Mouse (Mus musculus) limb, embryonic 13.5 days (tissue): ENCODE results near the gene Trmu. TPM values are rescaled to one million over a fixed set of nuclear protein-coding genes. Genes with fewer than 3 reads are reported as not detected.

Experiments used
- ATAC-seq: fragments of 200-750 bp; cut with Nextera tagmentation; 2 replicates; pipeline ENCODE4 v1.8.0; 2017; ENCODE audit warnings: low read depth, moderate number of reproducible peaks, moderate TSS enrichment; ENCODE audit not compliant: low FRiP score
- H3K27ac ChIP-seq: fragments of 300-500 bp; sonication (generic); 2 replicates; pipeline ENCODE4 v1.5.1; 2015; ENCODE audit warnings: inconsistent platforms, mild to moderate bottlenecking, moderate library complexity
- H3K27me3 ChIP-seq: fragments of 300-500 bp; sonication (generic); 2 replicates; pipeline ENCODE4 v1.6.1; 2015; ENCODE audit warnings: mild to moderate bottlenecking, inconsistent platforms
- H3K36me3 ChIP-seq: fragments of 300-500 bp; sonication (generic); 2 replicates; pipeline ENCODE4 v1.6.1; 2015; ENCODE audit warnings: inconsistent platforms, mild to moderate bottlenecking, moderate library complexity
- H3K4me1 ChIP-seq: fragments of 300-500 bp; sonication (generic); 2 replicates; pipeline ENCODE4 v1.6.1; 2015; ENCODE audit warnings: inconsistent platforms
- H3K4me2 ChIP-seq: fragments of 300-500 bp; sonication (generic); replicated peaks from 2 replicates; pipeline ENCODE4 v1.6.1; 2015; ENCODE audit warnings: inconsistent platforms, mild to moderate bottlenecking, moderate library complexity
- H3K4me3 ChIP-seq: fragments of 300-500 bp; sonication (generic); 2 replicates; pipeline ENCODE4 v1.5.1; 2015; ENCODE audit warnings: moderate library complexity, mild to moderate bottlenecking, inconsistent platforms
- H3K9ac ChIP-seq: fragments of 300-500 bp; sonication (generic); 2 replicates; pipeline ENCODE4 v1.6.1; 2015; ENCODE audit warnings: mild to moderate bottlenecking, inconsistent platforms
- H3K9me3 ChIP-seq: fragments of 300-500 bp; sonication (generic); 2 replicates; pipeline ENCODE4 v1.6.1; 2016; ENCODE audit warnings: inconsistent platforms
- WGBS: fragments of 180-500 bp; shearing (Covaris S2); methylation state at CpG from one replicate; pipeline ENCODE4 v1.1.7; 2015; 5-methylcytosine and 5-hydroxymethylcytosine counted together
- polyA plus RNA-seq: library from polyadenylated mRNA; unstranded; fragments of >200 nt; fragmentation: Nextera tagmentation; extraction: Ambion mirVana; gene quantifications from 2 replicates; pipeline ENCODE4 v1.2.1, GENCODE M21; 2015

The Trmu gene
- polyA plus RNA-seq, 1 experiment from 2014 or later, result 49.5 TPM

GRCm38 (mm10) chr15:85900318-85900717 is 21.2 kb downstream of the Trmu start:
- Histone ChIP-seq H3K4me2 (no peak overlapping the region), H3K9me3 (no peaks in the 10 kb centered on the region), H3K36me3 (peaks cover 68% of the 10 kb centered on the region), H3K4me1 (no peaks in the 10 kb centered on the region), H3K27me3 (no peaks in the 10 kb centered on the region), H3K27ac (no peak overlapping the region; the same call in 1 of the 2 replicates), H3K4me3 (no peak overlapping the region), H3K9ac (no peak overlapping the region)
- no peak for ATAC-seq
- WGBS, result 86% methylated on average over 8 of the region's 8 CpGs

GRCm38 (mm10) chr15:85900801-85901200 is 21.7 kb downstream of the Trmu start:
- no peak overlapping the region for H3K4me2 ChIP-seq
- peaks cover 63% of the 10 kb centered on the region for H3K36me3 ChIP-seq
- no peak overlapping the region for H3K4me3 ChIP-seq
- no peaks in the 10 kb centered on the region for H3K4me1 ChIP-seq
- no peak overlapping the region for H3K27ac ChIP-seq
- H3K9me3 ChIP-seq, result no peaks in the 10 kb centered on the region
- WGBS, result 84% methylated on average over 12 of the region's 12 CpGs
- H3K27me3 ChIP-seq, result no peaks in the 10 kb centered on the region
- no peak overlapping the region for H3K9ac ChIP-seq
- ATAC-seq, result no peak

- H3K4me2 ChIP-seq, result no peak overlapping the region
- peaks cover 46% of the 10 kb centered on the region for H3K36me3 ChIP-seq
- no peak for ATAC-seq
- no peak overlapping the region for H3K4me3 ChIP-seq
- H3K27me3 ChIP-seq, result no peaks in the 10 kb centered on the region
- 89% methylated on average over 10 of the region's 10 CpGs for WGBS
- H3K4me1 ChIP-seq, result no peaks in the 10 kb centered on the region
- H3K9ac ChIP-seq, result no peak overlapping the region
- no peak overlapping the region for H3K27ac ChIP-seq
- no peaks in the 10 kb centered on the region for H3K9me3 ChIP-seq
Measured at GRCm38 (mm10) chr15:85902505-85902904, 23.4 kb downstream of the Trmu start.

GRCm38 (mm10) chr15:85903826-85904225 is 24.7 kb downstream of the Trmu start:
- no peak overlapping the region for H3K4me2 ChIP-seq
- no peak for ATAC-seq
- H3K9ac ChIP-seq, result no peak overlapping the region
- 67% methylated on average over 8 of the region's 8 CpGs for WGBS
- H3K9me3 ChIP-seq, result no peaks in the 10 kb centered on the region
- no peaks in the 10 kb centered on the region for H3K4me1 ChIP-seq
- no peak overlapping the region for H3K4me3 ChIP-seq
- H3K27ac ChIP-seq, result no peak overlapping the region
- H3K27me3 ChIP-seq, result no peaks in the 10 kb centered on the region
- peaks cover 33% of the 10 kb centered on the region for H3K36me3 ChIP-seq

GRCm38 (mm10) chr15:85908660-85909491 is 29.8 kb downstream of the Trmu start:
- no peak overlapping the region for H3K9ac ChIP-seq
- H3K9me3 ChIP-seq, result no peaks in the 10 kb centered on the region
- no peak overlapping the region for H3K4me2 ChIP-seq
- ATAC-seq, result no peak; the same call in 1 of the 2 replicates
- 0 out of 2 replicates have a peak, but pooled peaks cover 10% of the 10 kb centered on the region for H3K4me1 ChIP-seq
- no peaks in the 10 kb centered on the region for H3K36me3 ChIP-seq
- WGBS, result 88% methylated on average over 7 of the region's 7 CpGs
- H3K27ac ChIP-seq, result no peak overlapping the region
- H3K4me3 ChIP-seq, result no peak overlapping the region
- H3K27me3 ChIP-seq, result no peaks in the 10 kb centered on the region

GRCm38 (mm10) chr15:85909492-85909829 is 30.3 kb downstream of the Trmu start:
- H3K4me3 ChIP-seq, result no peak overlapping the region
- no peaks in the 10 kb centered on the region for H3K9me3 ChIP-seq
- H3K4me2 ChIP-seq, result no peak overlapping the region; the same call in 1 of the 2 replicates
- ATAC-seq, result no peak
- no peaks in the 10 kb centered on the region for H3K36me3 ChIP-seq
- no peaks in the 10 kb centered on the region for H3K27me3 ChIP-seq
- H3K27ac ChIP-seq, result no peak overlapping the region; the same call in 1 of the 2 replicates
- H3K4me1 ChIP-seq, result 0 out of 2 replicates have a peak, but pooled peaks cover 10% of the 10 kb centered on the region
- peak overlapping the region; percentile 8; the same call in 1 of the 2 replicates for H3K9ac ChIP-seq
- WGBS, result 87% methylated on average over 3 of the region's 3 CpGs

- H3K4me1 ChIP-seq, result 0 out of 2 replicates have a peak, but pooled peaks cover 10% of the 10 kb centered on the region
- H3K27me3 ChIP-seq, result no peaks in the 10 kb centered on the region
- no peak overlapping the region for H3K4me2 ChIP-seq
- no peak for ATAC-seq
- H3K9me3 ChIP-seq, result no peaks in the 10 kb centered on the region
- 50% methylated on average over 10 of the region's 10 CpGs for WGBS
- H3K36me3 ChIP-seq, result no peaks in the 10 kb centered on the region
- no peak overlapping the region for H3K27ac ChIP-seq
- no peak overlapping the region for H3K4me3 ChIP-seq
- H3K9ac ChIP-seq, result peak overlapping the region; percentile 8; the same call in 1 of the 2 replicates
Measured at GRCm38 (mm10) chr15:85909931-85910330, 30.8 kb downstream of the Trmu start.

- H3K9me3 ChIP-seq, result peaks cover 7% of the 10 kb centered on the region; the same call in 1 of the 2 replicates
- H3K4me1 ChIP-seq, result 0 out of 2 replicates have a peak, but pooled peaks cover 10% of the 10 kb centered on the region
- no peak overlapping the region for H3K9ac ChIP-seq
- H3K4me2 ChIP-seq, result no peak overlapping the region
- H3K27me3 ChIP-seq, result no peaks in the 10 kb centered on the region
- no peak overlapping the region for H3K27ac ChIP-seq
- H3K4me3 ChIP-seq, result no peak overlapping the region
- ATAC-seq, result no peak
- WGBS, result 41% methylated on average over 2 of the region's 2 CpGs
- H3K36me3 ChIP-seq, result peaks cover 15% of the 10 kb centered on the region
Measured at GRCm38 (mm10) chr15:85913605-85914004, 34.5 kb downstream of the Trmu start.

GRCm38 (mm10) chr15:85919191-85919891 is 40.2 kb downstream of the Trmu start:
- 57% methylated on average over 8 of the region's 8 CpGs for WGBS
- no peak overlapping the region for H3K4me3 ChIP-seq

GRCm38 (mm10) chr15:85919892-85920248 is 40.8 kb downstream of the Trmu start:
- Histone ChIP-seq H3K9ac (no peak overlapping the region), H3K36me3 (peaks cover 15% of the 10 kb centered on the region), H3K27ac (no peak overlapping the region), H3K4me1 (no peaks in the 10 kb centered on the region), H3K9me3 (peaks cover 7% of the 10 kb centered on the region; the same call in 1 of the 2 replicates), H3K27me3 (no peaks in the 10 kb centered on the region), H3K4me3 (no peak overlapping the region), H3K4me2 (no peak overlapping the region)
- WGBS, result 81% methylated on average over 8 of the region's 8 CpGs
- ATAC-seq, result no peak

More at GRCm38 (mm10) chr15:85919191-85919891, 40.2 kb downstream of the Trmu start:
- Histone ChIP-seq H3K27ac (no peak overlapping the region), H3K4me1 (no peaks in the 10 kb centered on the region), H3K27me3 (no peaks in the 10 kb centered on the region), H3K36me3 (peaks cover 15% of the 10 kb centered on the region), H3K9me3 (peaks cover 7% of the 10 kb centered on the region; the same call in 1 of the 2 replicates), H3K4me2 (no peak overlapping the region), H3K9ac (no peak overlapping the region)
- no peak for ATAC-seq

GRCm38 (mm10) chr15:85921855-85922254 is 42.7 kb downstream of the Trmu start:
- no peak overlapping the region for H3K4me2 ChIP-seq
- no peak for ATAC-seq

GRCm38 (mm10) chr15:85928161-85928560 is 49.0 kb downstream of the Trmu start:
- Histone ChIP-seq H3K4me1 (no peaks in the 10 kb centered on the region), H3K4me2 (no peak overlapping the region), H3K27ac (no peak overlapping the region), H3K9me3 (no peaks in the 10 kb centered on the region), H3K36me3 (peaks cover 5% of the 10 kb centered on the region; the same call in 1 of the 2 replicates), H3K4me3 (no peak overlapping the region), H3K9ac (no peak overlapping the region), H3K27me3 (no peaks in the 10 kb centered on the region)
- ATAC-seq, result no peak
- WGBS, result 87% methylated on average over 12 of the region's 12 CpGs

More at GRCm38 (mm10) chr15:85921855-85922254, 42.7 kb downstream of the Trmu start:
- H3K4me1 ChIP-seq, result no peaks in the 10 kb centered on the region
- no peaks in the 10 kb centered on the region for H3K27me3 ChIP-seq
- no peak overlapping the region for H3K27ac ChIP-seq
- H3K9ac ChIP-seq, result no peak overlapping the region
- no peak overlapping the region for H3K4me3 ChIP-seq
- WGBS, result 87% methylated on average over 11 of the region's 11 CpGs
- H3K9me3 ChIP-seq, result no peaks in the 10 kb centered on the region
- H3K36me3 ChIP-seq, result peaks cover 3% of the 10 kb centered on the region; the same call in 1 of the 2 replicates
